Mouse (Mus musculus): ENCODE data around the gene Grid2ip. TPM values are rescaled to one million over a fixed set of nuclear protein-coding genes. Genes with fewer than 3 reads are reported as not detected.

Grid2ip gene
- polyA plus RNA-seq, 1 experiment, result not detected

GRCm38 (mm10) chr5:143410841-143411395, 53.8 kb downstream of the Grid2ip start:
- no peak for DNase-seq (ENCODE audit: low read depth)

- DNase-seq (ENCODE audit: low read depth), result no peak
Measured at GRCm38 (mm10) chr5:143421484-143421883, 64.3 kb downstream of the Grid2ip start.

GRCm38 (mm10) chr5:143422990-143423389, 65.9 kb downstream of the Grid2ip start:
- DNase-seq (ENCODE audit: low read depth), result no peak

- no peak for DNase-seq (ENCODE audit: low read depth)
Measured at GRCm38 (mm10) chr5:143423899-143424519, 66.9 kb downstream of the Grid2ip start.

- no peak for DNase-seq (ENCODE audit: low read depth)
Measured at GRCm38 (mm10) chr5:143434421-143434820, 77.3 kb downstream of the Grid2ip start.

- no peak for DNase-seq (ENCODE audit: low read depth)
Measured at GRCm38 (mm10) chr5:143441298-143441697, 84.2 kb downstream of the Grid2ip start.

- DNase-seq (ENCODE audit: low read depth), result no peak
Measured at GRCm38 (mm10) chr5:143441753-143442152, 84.6 kb downstream of the Grid2ip start.

Other genes starting within 250 kb of the Grid2ip start
- 20.6 and 21.5 TPM in 2 replicates for gene Rnf216, start 244.3 kb upstream of the Grid2ip start, polyA plus RNA-seq (2012; rRNA removed)
- gene Olfr718-ps1, start 209.8 kb upstream of the Grid2ip start, polyA plus RNA-seq (2012; rRNA removed), result not detected in 2 replicates
- gene Rbak, start 176.6 kb upstream of the Grid2ip start, polyA plus RNA-seq (2012; rRNA removed), result 5.0 and 5.2 TPM in 2 replicates
- gene Spdye4b, start 176.3 kb upstream of the Grid2ip start, polyA plus RNA-seq (2012; rRNA removed), result not detected in 2 replicates
- not detected in 2 replicates for gene Spdye4a, start 130.4 kb upstream of the Grid2ip start, polyA plus RNA-seq (2012; rRNA removed)
- gene Zfp12, start 122.2 kb upstream of the Grid2ip start, polyA plus RNA-seq (2012; rRNA removed), result 9.0 and 9.9 TPM in 2 replicates
- 10.2 and 15.0 TPM in 2 replicates for gene Zfp316, start 87.3 kb upstream of the Grid2ip start, polyA plus RNA-seq (2012; rRNA removed)
- 1.3 and 1.4 TPM in 2 replicates for gene Zfp853, start 63.7 kb upstream of the Grid2ip start, polyA plus RNA-seq (2012; rRNA removed)
- gene E130309D02Rik, start 42.0 kb upstream of the Grid2ip start, polyA plus RNA-seq (2012; rRNA removed), result 12.8 and 17.7 TPM in 2 replicates
- 110 and 118 TPM in 2 replicates for gene Zdhhc4, start 28.1 kb upstream of the Grid2ip start, polyA plus RNA-seq (2012; rRNA removed)
- 147 and 188 TPM in 2 replicates for gene Kdelr2, start 46.5 kb downstream of the Grid2ip start, polyA plus RNA-seq (2012; rRNA removed)
- 15.6 and 19.5 TPM in 2 replicates for gene Daglb, start 107.2 kb downstream of the Grid2ip start, polyA plus RNA-seq (2012; rRNA removed)
- 340 and 347 TPM in 2 replicates for gene Rac1, start 170.7 kb downstream of the Grid2ip start, polyA plus RNA-seq (2012; rRNA removed)